Mouse (Mus musculus): ENCODE results near the gene Stam. TPM values are rescaled to one million over a fixed set of nuclear protein-coding genes. Genes with fewer than 3 reads are reported as not detected.
A peak's percentile ranks its signal among the peaks of the same experiment; 100 is the strongest.

The Stam gene
- polyA plus RNA-seq, 1 experiment from 2014 or later = 74.1 TPM

GRCm38 (mm10) chr2:14100533-14100932 lies 26.6 kb downstream of the Stam start:
- H3K4me2 ChIP-seq (ENCODE audit: low read depth, low read length) = no peak overlapping the region
- H3K9me3 ChIP-seq (ENCODE audit: control insufficient read depth, low read length) = peaks cover 4% of the 10 kb centered on the region
- H3K4me1 ChIP-seq (replicated peaks; ENCODE audit: control insufficient read depth, insufficient read depth, low read length) = no peaks in the 10 kb centered on the region
- H3K4me3 ChIP-seq (ENCODE audit: low read length) = no peak overlapping the region
- 0 out of 2 replicates have a peak, but pooled peaks cover 3% of the 10 kb centered on the region for H3K36me3 ChIP-seq (ENCODE audit: control insufficient read depth, insufficient read depth, low read length)
- ATAC-seq (ENCODE audit: low read depth) = no peak
- no peak overlapping the region for H3K27ac ChIP-seq (ENCODE audit: low read length)
- no peaks in the 10 kb centered on the region for H3K27me3 ChIP-seq (ENCODE audit: control insufficient read depth, insufficient read depth, low read depth, low read length)
- no peak overlapping the region for H3K9ac ChIP-seq (ENCODE audit: low read length)

DNA sequence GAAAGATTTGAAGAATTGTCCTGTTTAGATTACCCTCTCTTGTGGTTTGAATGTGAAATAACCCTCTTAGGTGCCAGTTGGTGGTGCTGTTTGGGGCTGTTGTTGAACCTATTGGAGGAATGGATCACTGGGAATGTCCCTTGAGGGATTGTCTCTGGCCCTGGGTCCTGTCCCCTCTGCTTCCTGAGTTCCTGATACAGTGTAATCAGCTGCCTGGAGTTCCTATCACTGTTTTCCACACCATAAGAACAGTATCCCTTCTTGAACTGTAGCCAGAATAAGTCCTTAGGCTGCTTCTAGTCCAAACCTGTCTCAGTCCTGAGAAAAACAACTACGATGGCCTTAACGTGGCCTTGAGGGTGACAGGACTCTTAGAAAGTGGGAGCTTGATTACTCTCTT lies 28.7 kb downstream of the Stam start:
- Histone ChIP-seq H3K4me3 (ENCODE audit: low read length) (no peak overlapping the region), H3K27ac (ENCODE audit: low read length) (no peak overlapping the region), H3K4me1 (replicated peaks; ENCODE audit: control insufficient read depth, insufficient read depth, low read length) (no peaks in the 10 kb centered on the region), H3K36me3 (ENCODE audit: control insufficient read depth, insufficient read depth, low read length) (0 out of 2 replicates have a peak, but pooled peaks cover 3% of the 10 kb centered on the region), H3K27me3 (ENCODE audit: control insufficient read depth, insufficient read depth, low read depth, low read length) (no peaks in the 10 kb centered on the region), H3K9ac (ENCODE audit: low read length) (no peak overlapping the region), H3K9me3 (ENCODE audit: control insufficient read depth, low read length) (no peaks in the 10 kb centered on the region), H3K4me2 (ENCODE audit: low read depth, low read length) (no peak overlapping the region)
- 78% methylated on average over 2 of the region's 2 CpGs for WGBS
- no peak for ATAC-seq (ENCODE audit: low read depth)

DNA sequence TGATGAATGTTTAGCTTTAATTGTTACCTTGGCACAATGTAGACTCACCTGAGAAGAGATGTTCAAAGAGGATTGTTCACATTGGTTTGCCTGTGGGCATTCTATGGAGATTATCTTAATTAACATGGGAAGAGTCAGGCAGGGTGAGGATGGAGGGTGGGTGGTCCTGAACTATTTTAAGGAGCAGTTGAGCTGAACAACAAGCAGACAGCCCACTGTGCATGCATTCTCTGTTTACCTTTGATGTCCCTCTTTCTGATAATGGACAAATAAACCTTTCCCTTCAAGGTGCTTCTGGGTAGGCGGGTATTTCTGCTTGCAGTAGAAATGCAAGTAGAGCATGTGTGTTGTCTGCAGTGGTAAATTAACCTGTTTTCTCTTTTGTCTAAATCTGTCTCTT lies 30.0 kb downstream of the Stam start:
- Histone ChIP-seq H3K36me3 (ENCODE audit: control insufficient read depth, insufficient read depth, low read length) (0 out of 2 replicates have a peak, but pooled peaks cover 3% of the 10 kb centered on the region), H3K4me1 (replicated peaks; ENCODE audit: control insufficient read depth, insufficient read depth, low read length) (no peaks in the 10 kb centered on the region), H3K9ac (ENCODE audit: low read length) (no peak overlapping the region), H3K27me3 (ENCODE audit: control insufficient read depth, insufficient read depth, low read depth, low read length) (no peaks in the 10 kb centered on the region), H3K27ac (ENCODE audit: low read length) (no peak overlapping the region), H3K4me3 (ENCODE audit: low read length) (no peak overlapping the region), H3K9me3 (ENCODE audit: control insufficient read depth, low read length) (no peaks in the 10 kb centered on the region), H3K4me2 (ENCODE audit: low read depth, low read length) (no peak overlapping the region)
- WGBS = 100% methylated on average over 1 of the region's 1 CpGs
- ATAC-seq (ENCODE audit: low read depth) = no peak

- no peaks in the 10 kb centered on the region for H3K9me3 ChIP-seq (ENCODE audit: control insufficient read depth, low read length)
Measured at GRCm38 (mm10) chr2:14107673-14108072, 33.8 kb downstream of the Stam start.

DNA sequence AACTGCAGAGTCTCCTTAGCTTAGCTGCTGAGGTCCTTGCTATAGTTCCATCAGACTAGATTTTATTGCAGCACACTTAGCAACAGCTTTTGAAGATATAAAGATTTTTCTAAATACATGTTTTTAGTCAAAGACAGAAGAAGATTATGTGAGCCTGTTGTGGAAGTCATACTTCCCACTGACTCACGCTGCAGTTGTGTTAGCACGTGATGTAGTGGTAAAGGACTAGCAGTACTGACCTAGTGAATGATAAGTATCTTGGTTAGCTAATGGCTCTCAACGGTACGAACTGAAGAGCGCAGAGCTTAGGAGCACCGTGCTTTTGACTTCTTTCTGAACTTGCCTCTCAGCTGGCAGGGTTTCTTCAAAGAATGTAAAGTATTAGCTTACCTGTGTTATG lies 52.5 kb downstream of the Stam start:
- 78% methylated on average over 6 of the region's 6 CpGs for WGBS
- no peaks in the 10 kb centered on the region for H3K4me1 ChIP-seq (replicated peaks; ENCODE audit: control insufficient read depth, insufficient read depth, low read length)

More at GRCm38 (mm10) chr2:14107673-14108072, 33.8 kb downstream of the Stam start:
- Histone ChIP-seq H3K9ac (ENCODE audit: low read length) (no peak overlapping the region), H3K27me3 (ENCODE audit: control insufficient read depth, insufficient read depth, low read depth, low read length) (no peaks in the 10 kb centered on the region), H3K27ac (ENCODE audit: low read length) (no peak overlapping the region), H3K4me3 (ENCODE audit: low read length) (no peak overlapping the region), H3K4me1 (replicated peaks; ENCODE audit: control insufficient read depth, insufficient read depth, low read length) (no peaks in the 10 kb centered on the region), H3K4me2 (ENCODE audit: low read depth, low read length) (no peak overlapping the region), H3K36me3 (ENCODE audit: control insufficient read depth, insufficient read depth, low read length) (0 out of 2 replicates have a peak, but pooled peaks cover 3% of the 10 kb centered on the region)
- 54% methylated on average over 3 of the region's 3 CpGs for WGBS
- no peak for ATAC-seq (ENCODE audit: low read depth)

GRCm38 (mm10) chr2:14127629-14128028 lies 53.7 kb downstream of the Stam start:
- WGBS = 73% methylated on average over 3 of the region's 3 CpGs
- Histone ChIP-seq H3K27ac (ENCODE audit: low read length) (no peak overlapping the region), H3K36me3 (ENCODE audit: control insufficient read depth, insufficient read depth, low read length) (peaks cover 13% of the 10 kb centered on the region), H3K4me1 (replicated peaks; ENCODE audit: control insufficient read depth, insufficient read depth, low read length) (no peaks in the 10 kb centered on the region), H3K4me3 (ENCODE audit: low read length) (no peak overlapping the region), H3K9me3 (ENCODE audit: control insufficient read depth, low read length) (no peaks in the 10 kb centered on the region), H3K27me3 (ENCODE audit: control insufficient read depth, insufficient read depth, low read depth, low read length) (no peaks in the 10 kb centered on the region), H3K9ac (ENCODE audit: low read length) (no peak overlapping the region), H3K4me2 (ENCODE audit: low read depth, low read length) (no peak overlapping the region)
- ATAC-seq (ENCODE audit: low read depth) = no peak

More for the DNA sequence above, 52.5 kb downstream of the Stam start:
- no peak overlapping the region for H3K4me2 ChIP-seq (ENCODE audit: low read depth, low read length)
- ATAC-seq (ENCODE audit: low read depth) = no peak
- no peaks in the 10 kb centered on the region for H3K27me3 ChIP-seq (ENCODE audit: control insufficient read depth, insufficient read depth, low read depth, low read length)
- peaks cover 11% of the 10 kb centered on the region for H3K36me3 ChIP-seq (ENCODE audit: control insufficient read depth, insufficient read depth, low read length)
- no peak overlapping the region for H3K4me3 ChIP-seq (ENCODE audit: low read length)
- no peak overlapping the region for H3K27ac ChIP-seq (ENCODE audit: low read length)
- no peak overlapping the region for H3K9ac ChIP-seq (ENCODE audit: low read length)
- no peaks in the 10 kb centered on the region for H3K9me3 ChIP-seq (ENCODE audit: control insufficient read depth, low read length)

- H3K9ac ChIP-seq (ENCODE audit: low read length) = no peak overlapping the region
- no peak overlapping the region for H3K4me3 ChIP-seq (ENCODE audit: low read length)
- ATAC-seq (ENCODE audit: low read depth) = no peak
- H3K36me3 ChIP-seq (ENCODE audit: control insufficient read depth, insufficient read depth, low read length) = peaks cover 7% of the 10 kb centered on the region
- no peak overlapping the region for H3K27ac ChIP-seq (ENCODE audit: low read length)
- no peaks in the 10 kb centered on the region for H3K4me1 ChIP-seq (replicated peaks; ENCODE audit: control insufficient read depth, insufficient read depth, low read length)
- 76% methylated on average over 12 of the region's 12 CpGs for WGBS
- H3K9me3 ChIP-seq (ENCODE audit: control insufficient read depth, low read length) = no peaks in the 10 kb centered on the region
- no peak overlapping the region for H3K4me2 ChIP-seq (ENCODE audit: low read depth, low read length)
- no peaks in the 10 kb centered on the region for H3K27me3 ChIP-seq (ENCODE audit: control insufficient read depth, insufficient read depth, low read depth, low read length)
Measured at GRCm38 (mm10) chr2:14130641-14131339, 56.9 kb downstream of the Stam start.

DNA sequence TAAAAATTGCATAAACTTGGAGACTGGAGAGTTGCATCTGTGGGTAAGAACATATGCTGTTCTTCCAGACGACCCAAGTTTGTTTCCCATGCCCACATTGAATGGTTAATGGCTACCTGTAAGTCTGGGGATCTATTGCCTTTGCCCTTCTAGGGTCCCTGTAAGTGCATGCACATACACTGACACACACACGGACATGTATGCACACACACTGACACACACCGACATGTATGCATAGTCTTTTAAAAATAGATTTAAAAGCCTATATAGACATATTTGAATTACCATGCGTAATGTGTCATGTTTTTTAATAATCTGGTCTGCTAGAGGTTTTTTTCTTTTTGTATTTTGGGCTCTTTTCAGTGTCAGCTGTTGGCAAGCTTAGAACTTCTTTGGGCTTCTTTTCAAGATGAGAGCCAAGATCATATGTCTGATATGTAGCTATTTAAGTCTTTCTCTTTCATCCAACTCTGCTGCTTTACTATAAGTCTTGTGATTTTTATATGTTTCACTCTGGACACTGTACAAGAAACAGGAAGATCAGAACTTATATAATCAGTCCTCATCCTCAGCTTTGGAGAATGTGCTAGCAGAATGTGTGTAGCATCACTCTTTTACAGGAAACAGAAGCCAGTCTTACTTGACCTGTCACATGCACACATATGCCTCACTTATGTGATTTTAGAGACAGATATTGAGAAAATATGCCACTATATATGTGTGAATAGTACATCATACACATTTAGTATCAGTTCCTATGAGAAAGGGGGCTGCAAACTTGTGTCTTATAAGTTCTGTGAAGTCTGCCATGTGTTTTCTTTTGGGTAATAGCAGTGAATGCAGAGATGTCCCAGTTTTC lies 58.8 kb downstream of the Stam start:
- Histone ChIP-seq H3K9ac (ENCODE audit: low read length) (no peak overlapping the region), H3K4me1 (replicated peaks; ENCODE audit: control insufficient read depth, insufficient read depth, low read length) (no peaks in the 10 kb centered on the region), H3K27ac (ENCODE audit: low read length) (no peak overlapping the region), H3K4me3 (ENCODE audit: low read length) (no peak overlapping the region), H3K36me3 (ENCODE audit: control insufficient read depth, insufficient read depth, low read length) (peaks cover 9% of the 10 kb centered on the region), H3K4me2 (ENCODE audit: low read depth, low read length) (no peak overlapping the region), H3K9me3 (ENCODE audit: control insufficient read depth, low read length) (no peaks in the 10 kb centered on the region), H3K27me3 (ENCODE audit: control insufficient read depth, insufficient read depth, low read depth, low read length) (no peaks in the 10 kb centered on the region)
- 85% methylated on average over 4 of the region's 4 CpGs for WGBS
- no peak for ATAC-seq (ENCODE audit: low read depth)

GRCm38 (mm10) chr2:14136906-14137305 lies 63.0 kb downstream of the Stam start:
- Histone ChIP-seq H3K9me3 (ENCODE audit: control insufficient read depth, low read length) (no peaks in the 10 kb centered on the region), H3K27me3 (ENCODE audit: control insufficient read depth, insufficient read depth, low read depth, low read length) (no peaks in the 10 kb centered on the region), H3K4me3 (ENCODE audit: low read length) (no peak overlapping the region), H3K9ac (ENCODE audit: low read length) (no peak overlapping the region), H3K36me3 (ENCODE audit: control insufficient read depth, insufficient read depth, low read length) (peaks cover 13% of the 10 kb centered on the region), H3K4me1 (replicated peaks; ENCODE audit: control insufficient read depth, insufficient read depth, low read length) (no peaks in the 10 kb centered on the region), H3K27ac (ENCODE audit: low read length) (no peak overlapping the region), H3K4me2 (ENCODE audit: low read depth, low read length) (no peak overlapping the region)
- peak; percentile 93 for ATAC-seq (ENCODE audit: low read depth)
- WGBS = 56% methylated on average over 3 of the region's 3 CpGs
